Mouse (Mus musculus): ENCODE measurements around the gene Ago1.
A peak's percentile ranks its signal among the peaks of the same experiment; 100 is the strongest.

- TF ChIP-seq CTCF (IDR thresholded peaks at IDR 0.05; ENCODE audit: borderline replicate concordance, insufficient read depth, low read length) (peak; percentile 67), POLR2A (IDR thresholded peaks at IDR 0.05; ENCODE audit: low read depth, low read length) (peak; percentile 67)
These were observed at the start of gene Ago1 for GRCm38 (mm10) chr4:126468285-126468901.

All from embryonic fibroblast, embryonic 13.5 days (primary cell).